Mouse (Mus musculus) hindbrain, embryonic 11.5 days (tissue): ENCODE data around the gene Gm14124. TPM values are rescaled to one million over a fixed set of nuclear protein-coding genes. Genes with fewer than 3 reads are reported as not detected.
"Not testable (repeated sequence)": the region's sequence is repeated elsewhere in the genome, so short reads cannot be mapped to it uniquely, and the experiment has no call there.

Experiments used
- ATAC-seq: fragments of 200-750 bp; cut with Nextera tagmentation; 2 replicates; pipeline ENCODE4 v1.8.0; 2017; ENCODE audit warnings: mild to moderate bottlenecking, moderate TSS enrichment, moderate library complexity; ENCODE audit not compliant: low FRiP score
- DNase-seq: peaks from one replicate; pipeline ENCODE4 v3.0.0-alpha.2; 2015; ENCODE audit warnings: low spot score
- H3K27ac ChIP-seq: fragments of 300-500 bp; sonication (generic); 2 replicates; pipeline ENCODE4 v1.5.1; 2014; ENCODE audit warnings: mild to moderate bottlenecking, low read depth, low read length
- H3K27me3 ChIP-seq: fragments of 300-500 bp; sonication (generic); 2 replicates; pipeline ENCODE4 v1.6.1; 2014; ENCODE audit warnings: mild to moderate bottlenecking, low read length, moderate library complexity, mixed read lengths; ENCODE audit not compliant: control insufficient read depth, insufficient read depth
- H3K36me3 ChIP-seq: fragments of 300-500 bp; sonication (generic); 2 replicates; pipeline ENCODE4 v1.6.1; 2014; ENCODE audit warnings: mild to moderate bottlenecking, low read length, moderate library complexity, mixed read lengths; ENCODE audit not compliant: control insufficient read depth, insufficient read depth
- H3K4me1 ChIP-seq: fragments of 300-500 bp; sonication (generic); replicated peaks from 2 replicates; pipeline ENCODE4 v1.6.1; 2014; ENCODE audit warnings: low read length, mixed read lengths; ENCODE audit not compliant: control insufficient read depth, insufficient read depth
- H3K4me2 ChIP-seq: fragments of 300-500 bp; sonication (generic); replicated peaks from 2 replicates; pipeline ENCODE4 v1.6.1; 2014; ENCODE audit warnings: mild to moderate bottlenecking, low read depth, low read length
- H3K4me3 ChIP-seq: fragments of 300-500 bp; sonication (generic); 2 replicates; pipeline ENCODE4 v1.5.1; 2014; ENCODE audit warnings: low read depth, low read length
- H3K9ac ChIP-seq: fragments of 300-500 bp; sonication (generic); 2 replicates; pipeline ENCODE4 v1.6.1; 2014; ENCODE audit warnings: low read depth, low read length
- H3K9me3 ChIP-seq: fragments of 300-500 bp; sonication (generic); 2 replicates; pipeline ENCODE4 v1.6.1; 2016; ENCODE audit warnings: low read length; ENCODE audit not compliant: control insufficient read depth
- WGBS: fragments of 180-500 bp; shearing (Covaris S2); extraction: QIAGEN DNeasy Blood & Tissue Kit; methylation state at CpG from one replicate; pipeline ENCODE4 v1.1.7; 2014; 5-methylcytosine and 5-hydroxymethylcytosine counted together
- polyA plus RNA-seq: library from polyadenylated mRNA; unstranded; fragments of >200 nt; fragmentation: Nextera tagmentation; extraction: Ambion mirVana; gene quantifications from 2 replicates; pipeline ENCODE4 v1.2.1, GENCODE M21; 2014

The Gm14124 gene
- polyA plus RNA-seq, 1 experiment from 2014 or later, result not detected

- WGBS, result 90% methylated on average over 10 of the region's 10 CpGs
Observed at GRCm38 (mm10) chr2:150307183-150307773, 50.0 kb downstream of the Gm14124 start.

GRCm38 (mm10) chr2:150310952-150311884 lies 53.9 kb downstream of the Gm14124 start:
- H3K27ac ChIP-seq, H3K27me3 ChIP-seq: not testable (repeated sequence)
- ATAC-seq, result peak; percentile 99

More at GRCm38 (mm10) chr2:150307183-150307773, 50.0 kb downstream of the Gm14124 start:
- Histone ChIP-seq H3K36me3 (no peaks in the 10 kb centered on the region), H3K4me2 (no peak overlapping the region), H3K27me3 (no peaks in the 10 kb centered on the region), H3K4me3 (no peak overlapping the region), H3K9ac (no peak overlapping the region), H3K9me3 (no peaks in the 10 kb centered on the region), H3K27ac (no peak overlapping the region), H3K4me1 (no peaks in the 10 kb centered on the region)
- DNase-seq (no peak), ATAC-seq (no peak)

GRCm38 (mm10) chr2:150316140-150316539 lies 58.8 kb downstream of the Gm14124 start:
- H3K9me3 ChIP-seq, result peaks cover 5% of the 10 kb centered on the region
- no peak overlapping the region for H3K27ac ChIP-seq

More at GRCm38 (mm10) chr2:150310952-150311884, 53.9 kb downstream of the Gm14124 start:
- WGBS, result 20% methylated on average over 19 of the region's 19 CpGs
- peak overlapping the region; percentile 44 for H3K4me3 ChIP-seq
- peak; percentile 81 for DNase-seq
- peak overlapping the region; percentile 47 for H3K4me2 ChIP-seq
- peak overlapping the region; percentile 59 for H3K9ac ChIP-seq
- not testable (repeated sequence) for H3K4me1 ChIP-seq, H3K36me3 ChIP-seq, H3K9me3 ChIP-seq

GRCm38 (mm10) chr2:150318973-150319372 lies 61.7 kb downstream of the Gm14124 start:
- DNase-seq (no peak), ATAC-seq (no peak)
- Histone ChIP-seq H3K27me3 (no peaks in the 10 kb centered on the region), H3K9ac (no peak overlapping the region), H3K4me1 (no peaks in the 10 kb centered on the region), H3K4me3 (no peak overlapping the region), H3K4me2 (no peak overlapping the region), H3K27ac (no peak overlapping the region), H3K36me3 (0 out of 2 replicates have a peak, but pooled peaks cover 2% of the 10 kb centered on the region), H3K9me3 (peaks cover 5% of the 10 kb centered on the region)
- WGBS, result 91% methylated on average over 1 of the region's 1 CpGs

More at GRCm38 (mm10) chr2:150316140-150316539, 58.8 kb downstream of the Gm14124 start:
- Histone ChIP-seq H3K36me3 (0 out of 2 replicates have a peak, but pooled peaks cover 2% of the 10 kb centered on the region), H3K4me3 (no peak overlapping the region), H3K4me2 (no peak overlapping the region), H3K27me3 (no peaks in the 10 kb centered on the region), H3K4me1 (no peaks in the 10 kb centered on the region), H3K9ac (no peak overlapping the region)
- ATAC-seq (no peak), DNase-seq (no peak)

Other genes with a start within 250 kb of the Gm14124 start
- 11.0 and 11.2 TPM in 2 replicates for gene Zfp120, start 120.8 kb upstream of the Gm14124 start, polyA plus RNA-seq
- not detected in 2 replicates for gene Gm10770, start 77.8 kb upstream of the Gm14124 start, polyA plus RNA-seq
- gene Gm14139, start 75.8 kb upstream of the Gm14124 start, polyA plus RNA-seq, result not detected in 2 replicates
- gene Zfp937, start 39.4 kb upstream of the Gm14124 start, polyA plus RNA-seq, result 11.7 and 13.8 TPM in 2 replicates
- gene Gm21994, start 1.9 kb upstream of the Gm14124 start, polyA plus RNA-seq, result 3.1 and 3.6 TPM in 2 replicates
- gene Gm10130, start 66.2 kb downstream of the Gm14124 start, polyA plus RNA-seq, result 0.88 and 1.0 TPM in 2 replicates
- 12.9 and 14.4 TPM in 2 replicates for gene 3300002I08Rik, start 105.2 kb downstream of the Gm14124 start, polyA plus RNA-seq
- gene Zfp442, start 194.0 kb downstream of the Gm14124 start, polyA plus RNA-seq, result 7.9 and 9.6 TPM in 2 replicates
- gene Zfp345, start 227.6 kb downstream of the Gm14124 start, polyA plus RNA-seq, result not detected in 2 replicates